Mouse (Mus musculus): ENCODE measurements around the gene Atp11a. TPM values are rescaled to one million over a fixed set of nuclear protein-coding genes. Genes with fewer than 3 reads are reported as not detected.
A peak's percentile ranks its signal among the peaks of the same experiment; 100 is the strongest.

The Atp11a gene
- total and polyA plus RNA-seq, 3 experiments = 20.9 to 39.7 TPM; not detected in 1

GRCm38 (mm10) chr8:12893797-12894578 is 137.2 kb downstream of the Atp11a start (continued):
- no peak for TF ChIP-seq RCOR1 (IDR thresholded peaks at IDR 0.05; ENCODE audit: low read depth, low read length)

- Histone ChIP-seq H3K9me3 (replicated peaks; ENCODE audit: insufficient read depth, low read length) (no peaks in the 10 kb centered on the region), H3K27me3 (ENCODE audit: control insufficient read depth in 1 of 2, insufficient read depth in 2 of 2, low read length in 2 of 2) (no peaks in the 10 kb centered on the region), H3K36me3 (ENCODE audit: control insufficient read depth in 1 of 2, insufficient read depth in 2 of 2, low read length in 2 of 2) (no peaks in the 10 kb centered on the region), H3K4me3 (ENCODE audit: control insufficient read depth in 1 of 2, insufficient read depth in 1 of 2, low read depth in 2 of 2, low read length in 2 of 2) (no peak overlapping the region), H3K79me2 (ENCODE audit: control insufficient read depth, insufficient read depth, low read length, poor library complexity) (no peaks in the 10 kb centered on the region), H3K4me1 (ENCODE audit: control insufficient read depth in 1 of 2, insufficient read depth in 2 of 2, low read length in 2 of 2) (no peaks in the 10 kb centered on the region), H3K27ac (ENCODE audit: control insufficient read depth, low read depth, low read length) (no peak overlapping the region), H3K9ac (ENCODE audit: control insufficient read depth, low read depth, low read length, poor library complexity, severe bottlenecking) (no peak overlapping the region)
- no peak for DNase-seq (ENCODE audit: low read depth, low spot score)
- TF ChIP-seq MYC (IDR thresholded peaks at IDR 0.05; ENCODE audit: low read depth, low read length) = no peak
- TF ChIP-seq CHD2 (IDR thresholded peaks at IDR 0.05; ENCODE audit: low read length) = no peak
- TF ChIP-seq POLR2AphosphoS5 (IDR thresholded peaks at IDR 0.05; ENCODE audit: borderline replicate concordance, low read depth, low read length) = no peak
- no peak for TF ChIP-seq USF1 (IDR thresholded peaks at IDR 0.05; ENCODE audit: low read depth, low read length)
- TF ChIP-seq NRF1 (IDR thresholded peaks at IDR 0.05; ENCODE audit: insufficient read depth, low read depth, low read length, poor library complexity, severe bottlenecking) = no peak
- no peak for TF ChIP-seq MAFK (IDR thresholded peaks at IDR 0.05; ENCODE audit: borderline replicate concordance, low read depth, low read length)
- no peak for TF ChIP-seq MAX (IDR thresholded peaks at IDR 0.05; ENCODE audit: low read length)
- TF ChIP-seq MAZ (IDR thresholded peaks at IDR 0.05; ENCODE audit: low read depth, low read length) = no peak
- no peak for TF ChIP-seq EP300 (IDR thresholded peaks at IDR 0.05; ENCODE audit: low read depth in 1 of 2, low read length in 2 of 2)
- TF ChIP-seq JUND (IDR thresholded peaks at IDR 0.05; ENCODE audit: low read depth, low read length) = no peak
- TF ChIP-seq POLR2AphosphoS2 (IDR thresholded peaks at IDR 0.05; ENCODE audit: low read length) = no peak
- no peak for TF ChIP-seq MXI1 (IDR thresholded peaks at IDR 0.05; ENCODE audit: low read depth, low read length)
- TF ChIP-seq GABPA (IDR thresholded peaks at IDR 0.05; ENCODE audit: low read depth, low read length) = no peak
- TF ChIP-seq RAD21 (IDR thresholded peaks at IDR 0.05; ENCODE audit: low read depth, low read length) = no peak
Observed at GRCm38 (mm10) chr8:12894783-12895534, 138.1 kb downstream of the Atp11a start.

GRCm38 (mm10) chr8:12895535-12896150 is 138.8 kb downstream of the Atp11a start:
- H3K27ac ChIP-seq (ENCODE audit: control insufficient read depth, low read depth, low read length) = no peak overlapping the region
- H3K36me3 ChIP-seq (ENCODE audit: control insufficient read depth in 1 of 2, insufficient read depth in 2 of 2, low read length in 2 of 2) = no peaks in the 10 kb centered on the region
- H3K4me1 ChIP-seq (ENCODE audit: control insufficient read depth in 1 of 2, insufficient read depth in 2 of 2, low read length in 2 of 2) = no peaks in the 10 kb centered on the region
- no peak overlapping the region for H3K4me3 ChIP-seq (ENCODE audit: control insufficient read depth in 1 of 2, insufficient read depth in 1 of 2, low read depth in 2 of 2, low read length in 2 of 2)
- no peaks in the 10 kb centered on the region for H3K9me3 ChIP-seq (replicated peaks; ENCODE audit: insufficient read depth, low read length)
- DNase-seq (ENCODE audit: low read depth, low spot score) = peak; percentile 21
- no peaks in the 10 kb centered on the region for H3K79me2 ChIP-seq (ENCODE audit: control insufficient read depth, insufficient read depth, low read length, poor library complexity)
- H3K9ac ChIP-seq (ENCODE audit: control insufficient read depth, low read depth, low read length, poor library complexity, severe bottlenecking) = no peak overlapping the region
- TF ChIP-seq CTCF (IDR thresholded peaks at IDR 0.05 in 2 of 3, conservative IDR thresholded peaks at IDR 0.05 in 1 of 3; ENCODE audit: control insufficient read depth in 1 of 3, insufficient read depth in 1 of 3, low read depth in 2 of 3, low read length in 3 of 3, poor library complexity in 1 of 3, severe bottlenecking in 1 of 3) (peak; percentile 6 to 38 (median 37); a peak in 5 of 6 replicates), SMC3 (IDR thresholded peaks at IDR 0.05; ENCODE audit: low read depth, low read length) (peak; percentile 27; the same call in 1 of the 2 replicates), RAD21 (IDR thresholded peaks at IDR 0.05; ENCODE audit: low read depth, low read length) (peak; percentile 10; the same call in 1 of the 2 replicates), MEF2A (IDR thresholded peaks at IDR 0.05; ENCODE audit: extremely low read depth, insufficient replicate concordance, low read depth, low read length, poor library complexity, severe bottlenecking) (no peak)
- no peaks in the 10 kb centered on the region for H3K27me3 ChIP-seq (ENCODE audit: control insufficient read depth in 1 of 2, insufficient read depth in 2 of 2, low read length in 2 of 2)
